Mouse (Mus musculus): ENCODE measurements around the gene Klc2. TPM values are rescaled to one million over a fixed set of nuclear protein-coding genes. Genes with fewer than 3 reads are reported as not detected.

Gene Klc2
- polyA plus RNA-seq, 1 experiment: 318 TPM

GRCm38 (mm10) chr19:5062041-5062440 lies 56.3 kb downstream of the Klc2 start:
- no peak for DNase-seq
- WGBS: 84% methylated on average over 5 of the region's 5 CpGs
- Histone ChIP-seq H3K27me3 (ENCODE audit: control insufficient read depth, insufficient read depth, low read length) (no peaks in the 10 kb centered on the region), H3K4me1 (ENCODE audit: control insufficient read depth, insufficient read depth, low read length) (no peaks in the 10 kb centered on the region), H3K4me3 (replicated peaks; ENCODE audit: insufficient read depth, low read depth, low read length) (no peak overlapping the region), H3K27ac (ENCODE audit: insufficient read depth, low read length) (no peak overlapping the region)
- TF ChIP-seq POLR2A (IDR thresholded peaks at IDR 0.05; ENCODE audit: borderline replicate concordance, insufficient read depth, low read length): no peak

- Histone ChIP-seq H3K27me3 (ENCODE audit: control insufficient read depth, insufficient read depth, low read length) (no peaks in the 10 kb centered on the region), H3K27ac (ENCODE audit: insufficient read depth, low read length) (no peak overlapping the region), H3K4me1 (ENCODE audit: control insufficient read depth, insufficient read depth, low read length) (no peaks in the 10 kb centered on the region), H3K4me3 (replicated peaks; ENCODE audit: insufficient read depth, low read depth, low read length) (no peak overlapping the region)
- no peak for TF ChIP-seq POLR2A (IDR thresholded peaks at IDR 0.05; ENCODE audit: borderline replicate concordance, insufficient read depth, low read length)
- no peak for TF ChIP-seq CTCF (IDR thresholded peaks at IDR 0.05; ENCODE audit: borderline replicate concordance, insufficient read depth, low read depth, low read length)
- 47% methylated on average over 5 of the region's 5 CpGs for WGBS
- DNase-seq: no peak
Observed at GRCm38 (mm10) chr19:5060365-5061330, 57.7 kb downstream of the Klc2 start.

- 32% methylated on average over 10 of the region's 10 CpGs for WGBS
- TF ChIP-seq POLR2A (IDR thresholded peaks at IDR 0.05; ENCODE audit: borderline replicate concordance, insufficient read depth, low read length): no peak
- no peak for TF ChIP-seq CTCF (IDR thresholded peaks at IDR 0.05; ENCODE audit: borderline replicate concordance, insufficient read depth, low read depth, low read length)
- Histone ChIP-seq H3K27ac (ENCODE audit: insufficient read depth, low read length) (no peak overlapping the region), H3K27me3 (ENCODE audit: control insufficient read depth, insufficient read depth, low read length) (no peaks in the 10 kb centered on the region), H3K4me3 (replicated peaks; ENCODE audit: insufficient read depth, low read depth, low read length) (no peak overlapping the region), H3K4me1 (ENCODE audit: control insufficient read depth, insufficient read depth, low read length) (no peaks in the 10 kb centered on the region)
- no peak for DNase-seq
Observed at GRCm38 (mm10) chr19:5058801-5059771, 59.3 kb downstream of the Klc2 start.

GRCm38 (mm10) chr19:5057876-5058775 lies 60.2 kb downstream of the Klc2 start:
- no peak for DNase-seq
- H3K4me1 ChIP-seq (ENCODE audit: control insufficient read depth, insufficient read depth, low read length): peaks cover 6% of the 10 kb centered on the region
- H3K27ac ChIP-seq (ENCODE audit: insufficient read depth, low read length): no peak overlapping the region
- no peak for TF ChIP-seq POLR2A (IDR thresholded peaks at IDR 0.05; ENCODE audit: borderline replicate concordance, insufficient read depth, low read length)
- TF ChIP-seq CTCF (IDR thresholded peaks at IDR 0.05; ENCODE audit: borderline replicate concordance, insufficient read depth, low read depth, low read length): no peak
- WGBS: 43% methylated on average over 16 of the region's 16 CpGs
- no peak overlapping the region for H3K4me3 ChIP-seq (replicated peaks; ENCODE audit: insufficient read depth, low read depth, low read length)
- H3K27me3 ChIP-seq (ENCODE audit: control insufficient read depth, insufficient read depth, low read length): no peaks in the 10 kb centered on the region

Other genes starting within 250 kb of the Klc2 start
- gene Actn3, start 240.7 kb downstream of the Klc2 start, polyA plus RNA-seq (2012; rRNA removed): 1.7 and 2.0 TPM in 2 replicates
- gene Zdhhc24, start 239.9 kb downstream of the Klc2 start, polyA plus RNA-seq (2012; rRNA removed): 36.2 and 37.0 TPM in 2 replicates
- gene Bbs1, start 211.9 kb downstream of the Klc2 start, polyA plus RNA-seq (2012; rRNA removed): 17.6 and 19.2 TPM in 2 replicates
- gene Dpp3, start 190.3 kb downstream of the Klc2 start, polyA plus RNA-seq (2012; rRNA removed): 61.0 and 61.2 TPM in 2 replicates
- 22.5 and 22.6 TPM in 2 replicates for gene Peli3, start 175.4 kb downstream of the Klc2 start, polyA plus RNA-seq (2012; rRNA removed)
- gene Mrpl11, start 156.4 kb downstream of the Klc2 start, polyA plus RNA-seq (2012; rRNA removed): 68.5 and 74.2 TPM in 2 replicates
- gene Npas4, start 128.2 kb downstream of the Klc2 start, polyA plus RNA-seq (2012; rRNA removed): 2.5 and 2.9 TPM in 2 replicates
- 23.8 and 24.0 TPM in 2 replicates for gene Slc29a2, start 94.7 kb downstream of the Klc2 start, polyA plus RNA-seq (2012; rRNA removed)
- gene B4gat1, start 79.7 kb downstream of the Klc2 start, polyA plus RNA-seq (2012; rRNA removed): 104 and 108 TPM in 2 replicates
- gene AC124502.3, start 79.7 kb downstream of the Klc2 start, polyA plus RNA-seq (2012; rRNA removed): 5.0 and 5.7 TPM in 2 replicates
- 17.6 and 20.8 TPM in 2 replicates for gene Brms1, start 77.2 kb downstream of the Klc2 start, polyA plus RNA-seq (2012; rRNA removed)
- gene Rin1, start 68.1 kb downstream of the Klc2 start, polyA plus RNA-seq (2012; rRNA removed): 2.8 and 3.7 TPM in 2 replicates
- gene Cd248, start 50.5 kb downstream of the Klc2 start, polyA plus RNA-seq (2012; rRNA removed): 4.5 and 4.9 TPM in 2 replicates
- gene Tmem151a, start 33.0 kb downstream of the Klc2 start, polyA plus RNA-seq (2012; rRNA removed): 84.0 and 102 TPM in 2 replicates
- 98.4 and 103 TPM in 2 replicates for gene Yif1a, start 30.0 kb downstream of the Klc2 start, polyA plus RNA-seq (2012; rRNA removed)
- 89.3 and 90.3 TPM in 2 replicates for gene Cnih2, start 20.0 kb downstream of the Klc2 start, polyA plus RNA-seq (2012; rRNA removed)
- gene Rab1b, start 11.5 kb downstream of the Klc2 start, polyA plus RNA-seq (2012; rRNA removed): 191 and 195 TPM in 2 replicates
- gene Pacs1, start 154.6 kb upstream of the Klc2 start, polyA plus RNA-seq (2012; rRNA removed): 26.7 and 28.0 TPM in 2 replicates
- 175 and 181 TPM in 2 replicates for gene Sf3b2, start 176.9 kb upstream of the Klc2 start, polyA plus RNA-seq (2012; rRNA removed)
- 49.2 and 55.9 TPM in 2 replicates for gene Gal3st3, start 179.8 kb upstream of the Klc2 start, polyA plus RNA-seq (2012; rRNA removed)
- gene Catsper1, start 217.2 kb upstream of the Klc2 start, polyA plus RNA-seq (2012; rRNA removed): not detected in 2 replicates
- gene Cst6, start 231.0 kb upstream of the Klc2 start, polyA plus RNA-seq (2012; rRNA removed): 15.4 and 19.0 TPM in 2 replicates
- gene Eif1ad, start 248.2 kb upstream of the Klc2 start, polyA plus RNA-seq (2012; rRNA removed): 28.0 and 30.6 TPM in 2 replicates
- 88.7 and 96.0 TPM in 2 replicates for gene Banf1, start 248.6 kb upstream of the Klc2 start, polyA plus RNA-seq (2012; rRNA removed)